16 mouse cellular contexts compared by ENCODE assay signal in the genomic region with DNA sequence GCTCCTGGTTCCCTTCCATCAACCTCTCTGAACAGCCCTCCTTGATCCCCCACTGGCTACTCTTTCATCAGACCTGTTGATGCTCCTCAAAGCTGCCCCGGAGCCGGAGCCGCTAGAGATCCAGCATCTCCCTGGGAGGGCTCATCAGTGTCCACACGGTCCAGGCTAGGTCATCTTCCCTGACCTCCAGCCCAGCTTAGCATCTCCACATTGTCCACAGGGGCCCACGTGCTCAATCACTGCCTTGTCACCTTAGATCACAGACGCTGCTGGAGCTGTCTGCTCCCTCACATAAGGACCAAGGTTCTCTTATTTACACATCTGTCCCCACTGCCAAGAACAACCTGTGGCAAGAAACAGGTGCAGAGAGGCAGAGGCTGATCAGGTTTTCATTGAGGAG.
"Had no signal": no experiment of that assay in that cellular context is flagged by ENCODE, and none has a peak within 500 bp of the region (broad histone marks: within the 10 kb centered on the region; RNA-seq: fewer than 3 reads in every experiment).

No protein-coding gene starts in this region.

- H3K4me2 ChIP-seq: kidney, embryonic 15.5 days; limb, embryonic 12.5 days; lung, embryonic 15.5 days; midbrain, embryonic 15.5 days had no signal

- DNase-seq: kidney, adult 2 months; kidney, postnatal 25 days; layer of hippocampus, adult 9-11 months; layer of hippocampus, postnatal 36 days; lung, postnatal 14 days; right cerebral cortex, postnatal 4 days; spleen, adult 18-20 months; thymus, adult 18-20 months; thymus, postnatal 14 days had no signal

- H3K27ac ChIP-seq: kidney, embryonic 15.5 days; limb, embryonic 12.5 days; lung, embryonic 15.5 days; macrophage; midbrain, embryonic 15.5 days had no signal

- H3K27me3 ChIP-seq: limb, embryonic 12.5 days; midbrain, embryonic 15.5 days had no signal

- H3K9ac ChIP-seq: kidney, embryonic 15.5 days; limb, embryonic 12.5 days; lung, embryonic 15.5 days; midbrain, embryonic 15.5 days had no signal

- ATAC-seq: intestine, embryonic 16.5 days; midbrain, embryonic 15.5 days had no signal

- H3K4me3 ChIP-seq: kidney, embryonic 15.5 days; limb, embryonic 12.5 days; lung, embryonic 15.5 days; midbrain, embryonic 15.5 days had no signal

- H3K36me3 ChIP-seq: kidney, embryonic 15.5 days; limb, embryonic 12.5 days; lung, embryonic 15.5 days; midbrain, embryonic 15.5 days had no signal

- H3K9me3 ChIP-seq: kidney, embryonic 15.5 days; limb, embryonic 12.5 days; lung, embryonic 15.5 days; megakaryocyte, embryonic 14.5 days; midbrain, embryonic 15.5 days had no signal
